Mouse (Mus musculus) erythroblast, embryonic 14.5 days (primary cell): ENCODE measurements around the gene Rhd. TPM values are rescaled to one million over a fixed set of nuclear protein-coding genes. Genes with fewer than 3 reads are reported as not detected.
A peak's percentile ranks its signal among the peaks of the same experiment; 100 is the strongest.
"Not testable (repeated sequence)": the region's sequence is repeated elsewhere in the genome, so short reads cannot be mapped to it uniquely, and the experiment has no call there.

Experiments
- H3K27me3 ChIP-seq: 2 replicates; pipeline ENCODE4 v1.6.1; 2012; ENCODE audit warnings: inconsistent platforms; ENCODE audit not compliant: control insufficient read depth
- H3K36me3 ChIP-seq: 2 replicates; pipeline ENCODE4 v1.6.1; 2012; ENCODE audit warnings: mild to moderate bottlenecking, inconsistent platforms; ENCODE audit not compliant: control insufficient read depth
- H3K4me1 ChIP-seq: 2 replicates; pipeline ENCODE4 v1.6.1; 2012; ENCODE audit warnings: inconsistent platforms; ENCODE audit not compliant: control insufficient read depth
- H3K4me3 ChIP-seq: replicated peaks from 2 replicates; pipeline ENCODE3; 2012; ENCODE audit warnings: moderate library complexity, mild to moderate bottlenecking, inconsistent platforms
- H3K9me3 ChIP-seq: 2 replicates; pipeline ENCODE4 v1.6.1; 2012; ENCODE audit warnings: low read length, inconsistent platforms, mixed read lengths; ENCODE audit not compliant: control insufficient read depth
- GATA1 ChIP-seq: IDR thresholded peaks from 2 replicates; pipeline ENCODE4 v1.6.1; 2012; ENCODE audit warnings: low read length, inconsistent platforms, mixed read lengths
- TAL1 ChIP-seq: IDR thresholded peaks from 3 replicates; pipeline ENCODE4 v1.6.1; 2012; ENCODE audit warnings: low read length, inconsistent platforms, mixed read lengths
- polyA plus RNA-seq: library from polyadenylated mRNA; stranded (reverse); fragments of >175 nt; gene quantifications from 2 replicates; pipeline ENCODE4 v1.2.3, GENCODE M21; 2012

Gene Rhd
- polyA plus RNA-seq, 1 experiment = 54.9 TPM

GRCm38 (mm10) chr4:134883266-134883665 lies 18.9 kb downstream of the Rhd start:
- no peaks in the 10 kb centered on the region for H3K9me3 ChIP-seq
- TF ChIP-seq TAL1 = no peak
- TF ChIP-seq GATA1 = no peak
- H3K4me3 ChIP-seq = no peak overlapping the region
- no peaks in the 10 kb centered on the region; the same call in 1 of the 2 replicates for H3K27me3 ChIP-seq
- H3K4me1 ChIP-seq = peaks cover 48% of the 10 kb centered on the region
- H3K36me3 ChIP-seq = peaks cover 99% of the 10 kb centered on the region

GRCm38 (mm10) chr4:134883808-134884207 lies 19.5 kb downstream of the Rhd start:
- Histone ChIP-seq H3K4me3 (no peak overlapping the region), H3K36me3 (peaks cover 99% of the 10 kb centered on the region), H3K27me3 (no peaks in the 10 kb centered on the region; the same call in 1 of the 2 replicates), H3K4me1 (peaks cover 45% of the 10 kb centered on the region), H3K9me3 (no peaks in the 10 kb centered on the region)
- TF ChIP-seq GATA1 = no peak
- TF ChIP-seq TAL1 = no peak

GRCm38 (mm10) chr4:134884364-134884763 lies 20.0 kb downstream of the Rhd start:
- peaks cover 40% of the 10 kb centered on the region for H3K4me1 ChIP-seq
- TF ChIP-seq GATA1 (no peak), TAL1 (no peak)
- peaks cover 99% of the 10 kb centered on the region for H3K36me3 ChIP-seq

GRCm38 (mm10) chr4:134892096-134892495 lies 27.8 kb downstream of the Rhd start:
- no peak for TF ChIP-seq GATA1
- no peak for TF ChIP-seq TAL1
- Histone ChIP-seq H3K36me3 (peaks cover 100% of the 10 kb centered on the region), H3K27me3 (no peaks in the 10 kb centered on the region), H3K4me1 (peaks cover 12% of the 10 kb centered on the region), H3K9me3 (no peaks in the 10 kb centered on the region), H3K4me3 (no peak overlapping the region)

More at GRCm38 (mm10) chr4:134884364-134884763, 20.0 kb downstream of the Rhd start:
- no peaks in the 10 kb centered on the region; the same call in 1 of the 2 replicates for H3K27me3 ChIP-seq
- no peak overlapping the region for H3K4me3 ChIP-seq
- H3K9me3 ChIP-seq = no peaks in the 10 kb centered on the region

- Histone ChIP-seq H3K27me3 (no peaks in the 10 kb centered on the region; the same call in 1 of the 2 replicates), H3K9me3 (no peaks in the 10 kb centered on the region), H3K4me1 (peaks cover 7% of the 10 kb centered on the region), H3K36me3 (peaks cover 99% of the 10 kb centered on the region), H3K4me3 (no peak overlapping the region)
- TF ChIP-seq GATA1 (no peak), TAL1 (no peak)
These were observed 32.9 kb downstream of the Rhd start for GRCm38 (mm10) chr4:134897256-134897655.

- no peak overlapping the region for H3K4me3 ChIP-seq
- TF ChIP-seq TAL1 (no peak), GATA1 (no peak)
- peaks cover 99% of the 10 kb centered on the region for H3K36me3 ChIP-seq
- H3K4me1 ChIP-seq = peaks cover 7% of the 10 kb centered on the region
- H3K27me3 ChIP-seq = no peaks in the 10 kb centered on the region; the same call in 1 of the 2 replicates
- no peaks in the 10 kb centered on the region for H3K9me3 ChIP-seq
These were observed 36.8 kb downstream of the Rhd start for GRCm38 (mm10) chr4:134901126-134901525.

GRCm38 (mm10) chr4:134903046-134903445 lies 38.7 kb downstream of the Rhd start:
- Histone ChIP-seq H3K4me3 (no peak overlapping the region), H3K27me3 (no peaks in the 10 kb centered on the region), H3K36me3 (peaks cover 99% of the 10 kb centered on the region), H3K9me3 (no peaks in the 10 kb centered on the region), H3K4me1 (peaks cover 13% of the 10 kb centered on the region)
- TF ChIP-seq GATA1 (no peak), TAL1 (no peak)

- peaks cover 54% of the 10 kb centered on the region for H3K4me1 ChIP-seq
- H3K4me3 ChIP-seq, H3K9me3 ChIP-seq, H3K27me3 ChIP-seq: not testable (repeated sequence)
- H3K36me3 ChIP-seq = peaks cover 67% of the 10 kb centered on the region
These were observed 47.1 kb downstream of the Rhd start for GRCm38 (mm10) chr4:134911406-134911805.

- TF ChIP-seq TAL1 (no peak), GATA1 (no peak)
- Histone ChIP-seq H3K4me1 (peaks cover 64% of the 10 kb centered on the region), H3K27me3 (no peaks in the 10 kb centered on the region), H3K36me3 (peaks cover 49% of the 10 kb centered on the region), H3K4me3 (peak overlapping the region; percentile 93), H3K9me3 (peaks cover 5% of the 10 kb centered on the region)
These were observed 49.1 kb downstream of the Rhd start for GRCm38 (mm10) chr4:134913413-134913812.

GRCm38 (mm10) chr4:134914122-134914863 lies 50.0 kb downstream of the Rhd start:
- H3K27me3 ChIP-seq = no peaks in the 10 kb centered on the region
- TF ChIP-seq TAL1 (no peak), GATA1 (no peak)
- H3K4me3 ChIP-seq = peak overlapping the region; percentile 93
- peaks cover 68% of the 10 kb centered on the region for H3K4me1 ChIP-seq
- H3K9me3 ChIP-seq = peaks cover 5% of the 10 kb centered on the region
- peaks cover 40% of the 10 kb centered on the region for H3K36me3 ChIP-seq
